Mouse (Mus musculus): Measurements from ENCODE around the gene Fgf18.

Gene Fgf18

GRCm38 (mm10) chr11:33149453-33149852 is 2.3 kb upstream of the Fgf18 start:
- DNase-seq, result no peak

- no peak for DNase-seq
Observed at GRCm38 (mm10) chr11:33149088-33149436, 1.9 kb upstream of the Fgf18 start.

- DNase-seq, result peak; percentile 87
Observed at GRCm38 (mm10) chr11:33148338-33149087, 1.3 kb upstream of the Fgf18 start.

- DNase-seq, result peak; percentile 67
Observed at GRCm38 (mm10) chr11:33147572-33148337, 555 bp upstream of the Fgf18 start.

DNA sequence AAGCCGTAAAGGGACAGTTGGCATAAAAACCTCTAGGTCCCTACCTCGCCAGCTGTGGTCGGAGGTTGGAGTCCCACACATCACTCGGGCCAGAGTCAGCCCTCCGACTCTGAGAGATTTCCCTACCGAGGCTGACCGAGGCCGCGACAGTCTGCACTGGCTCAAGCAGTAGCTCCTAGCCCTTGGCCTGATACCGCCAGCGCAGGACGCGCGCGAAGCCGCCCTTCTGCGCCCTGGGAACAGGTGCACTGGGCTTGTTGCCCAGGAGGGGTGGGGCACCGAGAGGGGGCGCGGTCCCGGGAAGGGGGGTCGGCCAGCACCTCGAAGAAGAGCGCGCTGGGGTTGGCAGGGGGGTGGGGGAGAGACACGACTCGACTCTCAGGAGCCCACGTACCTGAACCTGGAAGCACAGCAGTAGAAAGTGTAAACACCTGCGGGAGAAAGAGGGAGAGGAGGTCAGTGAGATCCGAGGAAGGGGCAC is 509 bp downstream of the Fgf18 start:
- DNase-seq, result peak; percentile 59

GRCm38 (mm10) chr11:33146143-33146497 is 1.1 kb downstream of the Fgf18 start:
- DNase-seq, result peak; percentile 89

DNA sequence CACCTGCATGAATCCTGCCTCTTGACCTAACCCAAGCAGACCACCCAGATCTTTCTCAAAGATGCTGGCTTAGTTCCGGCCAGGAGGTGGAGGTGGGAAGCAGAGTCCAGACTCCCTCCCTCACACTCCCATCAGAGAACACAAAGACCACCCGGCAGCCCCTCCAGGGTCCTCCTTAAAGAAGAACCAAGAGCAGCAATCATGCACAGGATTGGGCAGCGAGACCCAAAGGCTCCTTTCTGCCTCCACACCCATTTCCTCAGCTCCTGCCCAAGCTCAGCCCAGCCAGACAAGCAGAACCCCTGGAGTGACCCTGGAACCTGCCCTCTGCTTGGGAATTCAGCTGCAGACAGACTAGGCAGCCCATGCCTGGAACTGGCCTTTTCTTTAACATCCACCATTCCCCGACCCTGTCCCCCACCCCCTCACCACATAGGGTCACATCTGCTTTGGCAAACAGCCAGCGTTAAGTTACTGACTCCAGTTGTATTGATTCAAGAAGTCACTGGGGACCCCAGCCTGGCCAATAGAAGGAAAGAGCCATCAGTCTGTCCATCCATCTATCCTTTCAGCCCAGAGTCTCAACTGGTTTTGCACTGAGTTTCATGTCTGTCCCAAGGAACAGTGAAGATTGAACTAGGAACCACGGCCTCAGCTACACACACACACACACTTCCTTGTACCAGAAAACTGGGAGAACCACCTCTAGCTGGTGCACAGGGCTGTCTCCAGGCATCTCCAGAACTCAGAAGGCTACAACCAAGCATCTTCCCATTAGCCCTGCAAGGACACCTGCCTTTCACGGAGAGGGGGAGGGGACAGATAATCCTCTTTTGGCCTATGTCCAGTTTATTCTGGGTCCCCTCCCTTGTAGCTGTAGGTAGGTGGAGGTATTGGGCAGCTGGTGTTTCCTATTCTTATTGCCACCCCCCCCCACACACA is 1.7 kb downstream of the Fgf18 start:
- DNase-seq, result no peak

DNA sequence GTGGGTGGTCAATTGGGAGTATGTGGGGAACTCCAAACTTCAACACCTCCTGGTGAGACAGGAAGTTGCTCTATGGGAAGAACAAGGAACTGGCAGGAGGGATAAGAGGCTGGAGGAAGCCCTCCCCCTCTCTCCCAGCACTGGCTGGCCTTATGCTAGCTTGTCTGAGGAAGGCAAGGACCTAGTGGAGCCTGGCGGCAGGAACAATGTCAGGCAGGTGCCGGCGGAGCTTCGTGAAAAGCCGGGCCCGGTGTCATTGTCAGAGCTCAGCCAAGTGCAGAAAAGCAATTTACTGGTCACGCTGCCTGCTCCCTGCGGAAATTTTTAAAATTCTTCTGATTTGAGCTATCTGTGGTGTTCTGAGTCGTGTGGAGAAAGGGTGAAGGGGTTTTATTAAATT is 3.3 kb downstream of the Fgf18 start:
- no peak for DNase-seq

DNA sequence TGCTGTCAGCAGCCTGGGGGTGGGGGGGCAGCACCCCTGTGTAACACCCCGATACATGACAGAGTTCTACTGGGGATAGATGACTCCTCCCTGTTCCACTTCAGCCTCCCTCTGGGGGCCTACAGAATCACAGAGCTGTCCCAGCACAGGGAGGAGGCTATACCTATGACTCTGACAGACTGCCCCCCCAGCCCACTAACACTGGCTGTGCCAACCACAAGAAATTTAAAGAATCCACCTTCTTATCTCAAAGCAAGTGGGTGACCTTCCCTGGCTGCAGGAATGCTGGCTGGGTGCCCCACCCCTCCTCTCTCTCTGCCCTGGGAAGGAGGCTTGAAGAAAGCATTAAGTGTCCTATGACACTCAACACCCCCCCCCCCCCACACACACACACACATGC is 4.4 kb downstream of the Fgf18 start:
- DNase-seq, result peak; percentile 72

- DNase-seq, result no peak
Observed at GRCm38 (mm10) chr11:33140111-33140460, 7.1 kb downstream of the Fgf18 start.

DNA sequence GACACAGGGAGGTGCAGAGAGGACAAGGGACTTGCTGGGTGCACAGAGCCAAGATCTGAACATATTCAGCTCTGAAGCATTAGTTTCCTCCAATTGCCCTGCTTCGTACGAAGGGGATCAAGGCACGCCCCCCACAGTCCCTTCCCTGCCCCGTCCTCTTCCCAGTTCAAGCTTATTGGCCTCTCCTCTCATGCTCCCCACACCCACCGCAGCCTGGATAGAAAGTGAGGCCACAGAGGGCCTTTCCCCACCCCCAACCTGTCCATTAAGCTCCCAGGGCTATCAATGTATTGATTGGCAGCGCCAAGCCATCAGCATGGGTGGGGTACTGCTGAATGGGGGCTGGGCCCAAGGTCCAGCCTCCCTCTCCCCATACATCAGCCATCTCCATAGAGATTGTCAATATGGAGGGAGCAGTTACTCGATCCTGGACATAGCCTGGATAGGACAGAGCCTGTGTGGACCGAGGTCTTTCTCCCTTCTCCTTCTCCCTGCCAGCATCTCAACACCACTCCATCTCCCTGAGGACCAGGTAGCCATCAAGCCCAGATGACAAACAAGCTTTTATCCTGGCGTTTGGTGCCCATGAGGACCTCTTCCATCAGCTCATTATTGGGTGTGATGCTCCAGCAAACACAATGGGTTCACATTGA is 7.6 kb downstream of the Fgf18 start:
- DNase-seq, result no peak

- DNase-seq, result no peak
Observed at GRCm38 (mm10) chr11:33138686-33139085, 8.5 kb downstream of the Fgf18 start.

DNA sequence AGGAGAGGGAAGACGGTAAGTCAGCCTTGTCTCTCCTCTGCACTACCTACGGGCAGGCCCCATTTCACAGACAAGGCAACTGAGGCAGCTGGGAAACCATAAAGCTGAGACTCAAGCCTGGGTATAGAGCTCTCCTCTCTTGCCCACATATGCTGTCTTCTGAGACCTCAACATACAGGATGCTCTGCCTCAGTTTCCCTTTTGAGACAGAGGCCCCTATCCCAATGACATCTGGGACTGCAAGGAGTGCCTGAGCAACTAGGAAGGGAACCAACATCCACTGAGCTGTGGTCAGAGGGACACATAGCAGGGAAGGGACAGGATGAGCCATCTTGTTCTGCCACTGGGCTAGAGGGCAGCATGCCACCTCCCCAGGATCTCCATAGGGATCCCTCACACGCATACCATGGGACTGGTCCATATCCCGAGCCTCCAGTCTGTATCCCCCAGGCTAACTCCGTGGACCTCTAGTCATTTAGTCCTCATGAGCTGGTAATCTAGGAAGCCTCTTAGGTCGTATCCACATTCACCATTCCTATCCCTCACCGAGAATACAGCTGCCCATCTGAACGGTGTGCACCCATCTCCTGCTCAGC is 12.7 kb downstream of the Fgf18 start:
- DNase-seq, result no peak

- DNase-seq, result no peak
Observed at GRCm38 (mm10) chr11:33132619-33133338, 14.4 kb downstream of the Fgf18 start.

GRCm38 (mm10) chr11:33127058-33127457 is 20.1 kb downstream of the Fgf18 start:
- no peak for DNase-seq

DNA sequence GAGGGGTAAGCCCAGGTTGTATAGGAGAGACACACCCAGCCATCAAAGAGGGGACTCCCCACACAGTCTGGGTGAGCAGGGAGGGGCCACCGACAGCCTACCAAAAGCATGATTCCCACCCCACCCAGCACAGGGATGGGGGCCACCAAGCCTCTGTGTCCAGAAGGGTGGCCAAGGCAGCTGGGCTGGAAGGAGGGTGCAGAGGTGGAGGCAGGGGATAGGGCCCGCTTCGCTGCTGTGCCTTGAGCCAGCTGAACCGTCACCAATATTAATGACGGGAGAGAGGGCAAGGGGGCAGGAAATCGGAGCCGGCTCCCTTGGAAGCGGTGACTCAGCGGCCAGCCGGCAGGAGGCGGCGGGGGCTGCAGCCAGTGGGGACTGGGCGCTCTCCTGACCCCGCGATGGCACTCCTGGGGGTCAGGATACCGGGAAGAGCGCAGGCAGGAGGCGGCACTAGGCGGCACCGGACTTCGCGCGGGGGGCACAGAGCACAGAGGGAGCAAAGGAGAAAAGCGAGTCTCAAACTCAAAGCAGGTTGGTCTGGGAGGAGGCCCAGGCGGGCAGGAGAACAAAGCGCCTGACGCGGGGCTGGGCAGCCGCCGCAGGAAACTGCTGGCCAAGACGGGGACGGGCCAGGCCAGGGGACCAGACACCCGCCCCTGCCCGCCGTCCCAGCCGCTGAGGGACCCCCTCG is 24.5 kb downstream of the Fgf18 start:
- DNase-seq, result peak; percentile 63

DNA sequence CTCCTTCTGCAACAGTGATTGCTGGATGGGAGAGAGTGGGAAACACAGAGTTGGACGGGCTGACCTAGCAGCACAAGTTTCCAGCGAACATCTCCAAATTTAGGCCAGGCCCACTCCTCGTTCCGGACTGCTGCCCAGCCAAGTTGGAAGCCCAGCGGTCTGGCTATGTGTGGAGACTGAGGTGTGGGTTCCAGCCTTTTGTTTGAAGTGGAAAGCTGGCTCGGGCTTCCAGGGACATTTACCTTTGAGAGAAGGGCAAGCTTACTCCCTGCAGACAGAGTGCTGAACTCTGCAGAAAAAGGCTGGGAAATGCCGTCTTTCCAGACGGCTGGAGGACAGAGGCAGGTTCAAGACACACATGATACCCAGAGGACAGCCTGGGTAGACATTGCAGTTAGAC is 27.6 kb downstream of the Fgf18 start:
- no peak for DNase-seq

- DNase-seq, result no peak
Observed at GRCm38 (mm10) chr11:33119116-33119515, 28.1 kb downstream of the Fgf18 start.

- DNase-seq, result no peak
Observed at GRCm38 (mm10) chr11:33118480-33118879, 28.7 kb downstream of the Fgf18 start.

- DNase-seq, result no peak
Observed at GRCm38 (mm10) chr11:33115796-33116195, 31.4 kb downstream of the Fgf18 start.

DNA sequence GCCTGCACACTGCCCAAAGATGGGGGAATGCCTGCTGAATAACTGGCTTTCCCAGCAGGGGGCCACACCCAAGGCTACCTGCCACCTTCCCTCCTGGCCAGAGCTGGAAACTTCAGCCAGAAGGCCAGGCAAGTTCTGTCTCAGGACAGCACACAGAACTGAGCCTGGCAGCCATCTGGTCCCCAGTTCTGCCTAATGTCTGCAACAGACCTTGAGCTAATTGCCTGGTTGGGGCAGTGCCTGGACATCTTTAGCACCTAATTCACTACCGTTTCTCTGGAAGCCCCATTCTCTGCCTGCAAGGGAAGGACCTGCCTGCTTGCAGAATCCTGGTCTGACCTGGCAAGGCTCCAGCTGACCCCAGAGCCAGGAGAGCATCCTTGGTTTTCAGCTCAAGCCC is 34.8 kb downstream of the Fgf18 start:
- DNase-seq, result no peak
